Mouse (Mus musculus) heart, postnatal 36 days (tissue): ENCODE measurements around the gene 9430038I01Rik. TPM values are rescaled to one million over a fixed set of nuclear protein-coding genes. Genes with fewer than 3 reads are reported as not detected.
"Not testable (repeated sequence)": the region's sequence is repeated elsewhere in the genome, so short reads cannot be mapped to it uniquely, and the experiment has no call there.

Source experiments
- DNase-seq, 2 experiments: peaks; one replicate each; pipeline ENCODE4 v3.0.0; 2021 to 2022
- intact Hi-C: fragments of 180-260 bp; cut with DNase I; formaldehyde crosslinking; loops from one replicate; pipeline ENCODE4 v1.15.1; 2025
- total RNA-seq, 2 experiments: library from RNA; stranded (reverse); gene quantifications; 2 replicates each; pipeline ENCODE4 v1.2.3; 2021

The 9430038I01Rik gene
- 10 to 100 TPM in 1 of 2 experiments, 1 to 10 TPM in 1; 7.9 to 11.0 TPM for total RNA-seq

DNA sequence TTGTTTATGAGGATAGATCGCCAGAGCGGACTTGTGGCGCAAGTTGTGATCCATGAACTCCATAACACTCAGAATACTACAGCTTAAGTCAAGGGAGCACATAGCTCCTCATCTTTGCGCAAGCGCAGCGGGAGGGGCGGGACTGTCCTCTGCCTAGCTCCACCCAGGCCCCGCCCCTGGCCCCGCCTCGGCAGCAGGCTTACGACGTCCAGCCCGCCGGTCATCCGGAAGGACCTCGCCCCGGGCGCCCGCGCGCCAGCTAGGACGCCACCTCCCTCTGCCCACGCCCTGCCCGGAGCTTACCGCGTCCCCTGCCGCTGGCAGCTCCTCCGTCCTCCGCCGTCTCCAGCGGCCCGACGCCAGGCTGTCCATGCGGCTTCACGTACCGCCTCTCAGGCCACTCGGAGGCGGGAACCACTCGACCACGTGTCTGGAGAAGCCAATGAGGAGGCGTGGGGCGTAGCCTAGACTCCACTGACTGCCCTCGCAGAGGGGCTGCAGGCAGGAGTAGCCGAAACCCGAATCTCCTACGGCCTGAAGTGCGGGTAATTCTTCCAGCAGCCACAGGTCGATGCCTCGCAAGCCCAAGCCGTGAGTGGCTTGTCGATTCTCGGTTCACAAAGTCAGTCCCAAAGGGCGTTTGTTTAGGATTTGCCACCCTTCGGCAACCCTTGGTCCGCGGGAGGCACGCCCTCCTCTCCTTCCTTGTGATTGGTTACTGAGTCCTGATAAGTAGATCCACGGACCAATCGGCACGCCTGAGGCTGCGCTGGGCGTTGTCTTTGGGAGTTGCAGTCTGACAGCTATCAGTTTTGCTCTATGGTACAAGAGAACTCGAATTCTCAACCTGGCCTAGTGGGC, at the start of gene 9430038I01Rik:
TSS of gene 9430038I01Rik (minus strand) at position 426 of the 861 bp plus-strand sequence.
- intact Hi-C loops, result loop anchor here (1.0 kb wide), 1 partner anchor 27 kb away; the partner anchor contains the start of gene Glrx3

GRCm38 (mm10) chr7:137445321-137445720, 34.8 kb upstream of the 9430038I01Rik start:
- DNase-seq, result no peak
- intact Hi-C loops, result no loop called here

More for the DNA sequence above, at the start of gene 9430038I01Rik:
- DNase-seq, result peak; percentile 99

- intact Hi-C loops, result no loop called here
- DNase-seq, result peak; percentile 13 to 18
Observed at GRCm38 (mm10) chr7:137442951-137443350, 32.4 kb upstream of the 9430038I01Rik start.

DNA sequence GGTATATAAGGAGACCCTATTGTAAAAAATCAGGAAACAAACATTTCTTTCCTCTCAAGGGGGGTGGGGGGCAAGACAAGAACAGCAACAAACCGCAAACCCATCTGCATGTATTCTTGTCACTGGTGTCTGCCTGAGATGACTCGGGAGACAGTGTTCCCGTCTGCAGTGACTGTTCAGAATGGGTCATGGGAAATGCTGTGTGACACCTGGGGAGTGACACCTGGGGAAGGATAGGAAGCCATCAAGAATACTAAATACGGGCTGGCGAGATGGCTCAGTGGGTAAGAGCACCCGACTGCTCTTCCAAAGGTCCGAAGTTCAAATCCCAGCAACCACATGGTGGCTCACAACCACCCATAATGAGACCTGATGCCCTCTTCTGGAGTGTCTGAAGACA, 28.4 kb upstream of the 9430038I01Rik start:
- DNase-seq, intact Hi-C loops: not testable (repeated sequence)

GRCm38 (mm10) chr7:137438179-137438550, 27.6 kb upstream of the 9430038I01Rik start:
- DNase-seq, result no peak
- intact Hi-C loops, result no loop called here

- peak; percentile 96 to 97 for DNase-seq
- intact Hi-C loops, result loop anchor here (1.0 kb wide), 1 partner anchor 26 kb away; no protein-coding TSS in a partner anchor
Observed at GRCm38 (mm10) chr7:137437440-137438178, 27.0 kb upstream of the 9430038I01Rik start, which contains the start of gene Glrx3. Gene Glrx3, plus strand, starts transcription at chr7:137437614.

DNA sequence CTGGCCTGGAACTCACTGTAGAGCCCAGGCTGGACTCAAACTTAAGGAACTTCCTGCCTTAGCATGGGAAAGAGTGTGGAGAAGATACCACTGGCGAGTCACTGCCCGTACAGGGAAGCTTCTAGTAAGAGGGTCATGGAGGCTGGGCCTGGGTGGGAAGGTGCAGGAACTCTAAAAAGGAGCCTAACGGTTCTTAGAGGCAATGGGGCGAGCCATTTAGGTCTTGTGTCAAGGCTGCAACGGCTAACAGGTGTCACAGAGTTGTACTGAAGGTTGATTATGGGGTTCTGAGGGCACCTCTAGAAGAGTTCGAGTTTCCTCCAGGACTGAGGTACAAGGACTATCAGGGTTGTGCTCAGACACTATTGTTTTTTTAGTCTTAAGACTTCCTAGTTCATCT, 26.3 kb upstream of the 9430038I01Rik start:
- DNase-seq, result no peak
- intact Hi-C loops, result loop anchor here (1.0 kb wide), 1 partner anchor 26 kb away; no protein-coding TSS in a partner anchor

DNA sequence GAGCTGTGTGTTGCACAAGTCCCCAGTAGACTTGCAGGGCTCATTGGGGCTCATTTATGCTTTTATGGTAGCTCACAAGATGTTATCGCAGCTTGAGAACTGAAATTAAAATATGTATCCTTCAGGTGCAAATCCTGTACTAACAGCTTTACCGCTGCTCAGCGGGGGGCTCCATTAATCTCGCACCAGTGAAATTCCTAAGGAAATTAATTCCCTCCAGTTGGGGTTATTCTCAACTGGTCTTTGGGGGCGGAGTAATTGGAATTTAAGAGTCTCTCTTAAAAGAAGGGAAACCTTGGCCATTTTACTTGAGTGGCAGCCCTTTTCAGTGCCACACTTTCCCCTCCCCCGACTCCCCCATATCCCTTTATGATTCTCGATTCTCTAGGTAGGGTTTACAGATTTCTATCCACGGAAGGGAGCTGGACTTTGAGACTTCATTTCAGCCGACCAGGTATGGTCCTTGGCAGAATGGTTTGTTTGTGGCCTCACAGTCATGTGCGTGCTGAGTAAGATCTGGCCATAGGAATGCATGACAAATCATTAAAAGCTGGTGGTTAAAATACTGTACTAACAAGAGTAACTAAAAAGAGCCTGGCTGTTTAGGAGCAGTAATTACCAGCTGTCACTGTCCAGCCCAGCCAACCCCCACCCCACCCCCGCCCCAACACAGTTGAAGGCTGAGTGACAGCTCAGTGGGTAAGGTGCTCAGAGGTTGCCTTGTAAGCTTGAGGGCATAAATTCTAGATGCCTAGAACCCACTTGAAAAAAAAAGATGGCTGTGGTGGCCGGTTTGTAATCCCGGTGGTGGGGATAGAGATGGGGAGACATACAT, 21.4 kb upstream of the 9430038I01Rik start:
- DNase-seq, result no peak

GRCm38 (mm10) chr7:137426693-137427092, 16.1 kb upstream of the 9430038I01Rik start:
- intact Hi-C loops, result no loop called here
- no peak for DNase-seq

More for the DNA sequence above, 21.4 kb upstream of the 9430038I01Rik start:
- intact Hi-C loops, result no loop called here

- intact Hi-C loops, result no loop called here
- no peak for DNase-seq
Observed at GRCm38 (mm10) chr7:137421236-137421635, 10.7 kb upstream of the 9430038I01Rik start.

DNA sequence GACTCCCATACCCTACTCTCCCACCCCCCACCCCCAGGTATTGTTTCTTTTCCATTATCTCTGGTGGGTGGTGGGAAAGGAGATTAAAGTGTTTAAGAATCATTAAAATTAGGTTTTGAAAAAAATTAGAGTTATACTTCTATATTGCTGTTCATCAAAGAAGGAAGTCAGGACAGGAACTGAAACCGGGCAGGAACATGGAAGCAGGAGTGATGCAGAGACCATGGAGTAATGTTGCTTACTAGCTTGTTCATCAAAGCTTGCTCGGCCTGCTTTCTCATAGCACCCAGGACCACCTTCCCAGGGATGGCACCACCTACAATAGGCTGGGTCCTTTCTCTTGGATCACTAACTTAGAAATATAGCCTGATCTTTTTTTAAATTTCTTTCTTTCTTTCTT, 10.0 kb upstream of the 9430038I01Rik start:
- no peak for DNase-seq
- intact Hi-C loops, result no loop called here

DNA sequence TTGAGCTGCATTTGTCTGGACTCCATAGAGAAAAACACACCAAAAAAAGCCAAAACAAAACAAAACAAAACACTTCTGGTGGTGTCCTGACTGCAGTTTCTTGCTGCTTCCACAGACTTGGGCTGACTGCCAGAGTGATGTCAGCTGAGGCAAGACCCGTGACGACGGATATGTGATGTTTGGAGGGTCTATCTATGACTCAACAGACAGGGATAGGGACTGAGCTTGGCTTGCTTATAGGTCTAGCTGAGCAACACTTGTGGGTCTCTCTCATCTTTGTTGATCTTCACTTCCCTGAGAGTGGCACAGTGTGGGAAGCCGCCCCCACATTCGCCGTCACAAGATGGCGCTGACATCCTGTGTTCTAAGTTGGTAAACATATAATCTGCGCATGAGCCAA, 4.1 kb upstream of the 9430038I01Rik start:
- intact Hi-C loops, result no loop called here
- no peak for DNase-seq

GRCm38 (mm10) chr7:137407428-137408058, 3.0 kb downstream of the 9430038I01Rik start:
- DNase-seq, result no peak
- intact Hi-C loops, result loop anchor here (2.0 kb wide), 1 partner anchor 33 kb away; no protein-coding TSS in a partner anchor

DNA sequence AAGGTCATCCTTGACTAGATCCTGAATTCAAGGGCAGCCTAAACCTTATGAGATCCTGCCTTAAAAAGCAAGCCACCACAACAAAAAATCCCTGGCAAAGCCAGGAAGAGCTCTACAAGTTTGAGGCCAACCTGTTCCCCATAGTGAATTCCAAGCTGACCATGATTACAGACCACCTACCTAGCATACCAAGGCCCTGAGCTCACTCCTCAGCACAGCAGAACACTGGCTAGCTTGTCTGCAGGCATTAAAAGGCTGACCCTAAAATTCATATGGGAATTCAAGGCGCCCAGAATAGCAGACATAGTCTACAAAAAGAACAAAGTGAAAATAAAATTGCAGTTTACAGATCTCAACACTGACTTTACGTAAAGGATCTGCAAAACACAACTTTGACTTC, 6.4 kb downstream of the 9430038I01Rik start:
- intact Hi-C loops, result no loop called here

DNA sequence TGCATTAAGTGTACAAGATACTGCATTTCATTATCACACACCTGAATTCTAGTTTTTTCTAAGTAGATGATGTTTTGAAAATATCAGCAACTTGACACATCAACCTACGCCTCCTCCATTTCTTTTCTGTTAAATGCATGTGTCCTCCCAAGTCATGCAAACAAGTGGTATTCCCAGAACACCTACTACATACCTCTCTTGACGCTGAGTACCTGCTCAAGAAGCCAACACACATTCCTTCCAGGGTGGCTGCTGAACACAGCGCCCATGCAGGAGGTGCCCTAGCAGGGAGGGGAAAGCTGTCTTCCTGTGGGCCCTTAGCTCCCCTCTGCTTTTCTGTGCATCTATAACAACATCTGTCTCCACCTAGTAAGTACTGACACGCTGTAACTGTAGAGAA, 11.6 kb downstream of the 9430038I01Rik start:
- intact Hi-C loops, result no loop called here
- no peak for DNase-seq

More for the DNA sequence above, 6.4 kb downstream of the 9430038I01Rik start:
- no peak for DNase-seq

- intact Hi-C loops, result no loop called here
- no peak for DNase-seq
Observed at GRCm38 (mm10) chr7:137397361-137397910, 13.1 kb downstream of the 9430038I01Rik start.

DNA sequence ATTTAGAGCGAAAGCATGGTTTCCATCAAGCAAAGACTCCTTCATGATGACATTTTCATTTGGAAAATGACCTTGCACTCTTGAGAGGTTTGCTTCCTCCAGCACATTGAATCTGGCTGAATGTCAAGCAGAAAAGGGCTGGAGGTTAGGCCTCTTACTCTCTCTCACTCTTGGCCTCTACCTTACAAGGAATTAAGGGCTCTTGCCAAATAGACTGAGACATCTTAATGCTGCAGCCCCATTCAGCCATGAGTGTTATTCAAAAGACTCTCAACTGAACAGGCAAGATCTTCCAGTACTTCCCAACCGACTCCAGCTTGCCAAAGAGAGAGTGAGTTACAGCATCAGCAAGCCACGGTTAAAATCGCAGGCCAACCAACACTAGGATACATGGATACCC, 15.1 kb downstream of the 9430038I01Rik start:
- DNase-seq, result no peak
- intact Hi-C loops, result no loop called here

GRCm38 (mm10) chr7:137387863-137388262, 22.7 kb downstream of the 9430038I01Rik start:
- intact Hi-C loops, result no loop called here

GRCm38 (mm10) chr7:137374996-137375395, 35.6 kb downstream of the 9430038I01Rik start:
- DNase-seq, result no peak
- intact Hi-C loops, result no loop called here

More at GRCm38 (mm10) chr7:137387863-137388262, 22.7 kb downstream of the 9430038I01Rik start:
- no peak for DNase-seq
